Mouse (Mus musculus) E14TG2a.4 (cell line): ENCODE data around the gene Uap1l1.

ENCODE experiments used
- H3K27me3 ChIP-seq: 2 replicates; pipeline ENCODE4 v1.6.1; 2014; ENCODE audit warnings: low read length, control low read depth; ENCODE audit not compliant: insufficient read depth
- H3K36me3 ChIP-seq: 2 replicates; pipeline ENCODE4 v1.6.1; 2014; ENCODE audit warnings: low read length, control low read depth; ENCODE audit not compliant: insufficient read depth
- H3K4me1 ChIP-seq: replicated peaks from 2 replicates; pipeline ENCODE4 v1.6.1; 2014; ENCODE audit warnings: low read depth, low read length, control low read depth
- H3K4me3 ChIP-seq: replicated peaks from 2 replicates; pipeline ENCODE4 v1.5.1; 2014; ENCODE audit warnings: mild to moderate bottlenecking, low read length
- H3K9me3 ChIP-seq: 2 replicates; pipeline ENCODE4 v1.6.1; 2014; ENCODE audit warnings: low read length, control low read depth
- CTCF ChIP-seq: conservative IDR thresholded peaks from 2 replicates; pipeline ENCODE4 v1.5.1; 2014; ENCODE audit warnings: low read length
- NANOG ChIP-seq: IDR thresholded peaks from 2 replicates; pipeline ENCODE4 v1.6.1; 2014; ENCODE audit warnings: borderline replicate concordance, low read length, mixed read lengths
- POU5F1 ChIP-seq: IDR thresholded peaks from 2 replicates; pipeline ENCODE4 v1.6.1; 2014; ENCODE audit warnings: low read length, borderline replicate concordance

The Uap1l1 gene

GRCm38 (mm10) chr2:25356208-25357079 is 9.0 kb downstream of the Uap1l1 start, which contains the start of gene Dpp7:
Gene Dpp7 (minus strand): TSS chr2:25356359.
- TF ChIP-seq NANOG (no peak), POU5F1 (no peak), CTCF (no peak)
- H3K9me3 ChIP-seq = no peaks in the 10 kb centered on the region
- H3K4me1 ChIP-seq = peaks cover 35% of the 10 kb centered on the region
- H3K36me3 ChIP-seq = peaks cover 63% of the 10 kb centered on the region
- H3K4me3 ChIP-seq = peak within 1 kb of the TSS; percentile 94
- no peaks in the 10 kb centered on the region for H3K27me3 ChIP-seq

DNA sequence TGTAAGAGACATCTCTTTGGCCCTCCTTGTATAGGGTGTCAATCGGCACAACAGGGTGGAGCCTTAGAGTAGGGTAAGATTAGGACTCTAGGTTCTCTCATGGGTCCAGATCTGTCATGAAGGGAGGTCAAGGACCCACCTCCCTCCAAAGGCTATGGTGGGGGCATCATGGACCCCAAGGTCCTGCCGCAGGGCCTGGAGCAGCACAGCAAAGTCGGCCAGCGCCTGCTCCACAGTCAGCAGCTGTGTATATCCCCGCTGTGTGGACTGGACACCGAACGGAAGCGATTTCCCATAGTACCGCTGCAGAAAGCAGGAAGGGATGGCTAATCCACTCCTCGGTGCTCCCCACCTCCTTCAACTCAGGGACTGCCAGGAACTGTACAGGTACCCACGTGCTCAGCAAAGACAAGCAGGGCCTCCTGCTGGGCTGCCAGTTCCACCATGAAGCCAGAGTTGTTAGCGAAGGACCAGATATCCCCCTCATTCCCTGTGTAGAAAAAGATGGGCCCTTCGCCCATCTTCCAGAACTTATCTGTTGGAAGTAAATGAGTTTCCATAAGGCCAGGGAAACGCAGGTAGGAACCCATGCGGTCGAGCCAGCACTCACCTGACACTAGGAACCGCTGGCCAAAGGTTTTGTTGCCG is 9.9 kb downstream of the Uap1l1 start:
- peak overlapping the region; percentile 94 for H3K4me3 ChIP-seq
- TF ChIP-seq NANOG (no peak), CTCF (no peak), POU5F1 (no peak)
- no peaks in the 10 kb centered on the region for H3K9me3 ChIP-seq
- no peaks in the 10 kb centered on the region for H3K27me3 ChIP-seq
- peaks cover 35% of the 10 kb centered on the region for H3K4me1 ChIP-seq
- H3K36me3 ChIP-seq = peaks cover 63% of the 10 kb centered on the region

- H3K9me3 ChIP-seq = no peaks in the 10 kb centered on the region
- H3K4me1 ChIP-seq = peaks cover 35% of the 10 kb centered on the region
- peak overlapping the region; percentile 94; the same call in 1 of the 2 replicates for H3K4me3 ChIP-seq
- peaks cover 64% of the 10 kb centered on the region for H3K36me3 ChIP-seq
- no peaks in the 10 kb centered on the region for H3K27me3 ChIP-seq
- TF ChIP-seq NANOG = no peak
- no peak for TF ChIP-seq POU5F1
- TF ChIP-seq CTCF = no peak
Measured at GRCm38 (mm10) chr2:25354211-25354610, 11.3 kb downstream of the Uap1l1 start.

GRCm38 (mm10) chr2:25350701-25351100 is 14.8 kb downstream of the Uap1l1 start:
- Histone ChIP-seq H3K4me3 (no peak overlapping the region), H3K9me3 (no peaks in the 10 kb centered on the region), H3K4me1 (peaks cover 24% of the 10 kb centered on the region), H3K36me3 (peaks cover 99% of the 10 kb centered on the region), H3K27me3 (no peaks in the 10 kb centered on the region)
- TF ChIP-seq CTCF = no peak
- no peak for TF ChIP-seq POU5F1
- TF ChIP-seq NANOG = no peak

- H3K4me1 ChIP-seq = peaks cover 12% of the 10 kb centered on the region
- no peak overlapping the region for H3K4me3 ChIP-seq
- peaks cover 99% of the 10 kb centered on the region for H3K36me3 ChIP-seq
- no peaks in the 10 kb centered on the region for H3K9me3 ChIP-seq
- no peak for TF ChIP-seq NANOG
- no peak for TF ChIP-seq POU5F1
- TF ChIP-seq CTCF = no peak
- H3K27me3 ChIP-seq = no peaks in the 10 kb centered on the region
Measured at GRCm38 (mm10) chr2:25349499-25349898, 16.0 kb downstream of the Uap1l1 start.

- Histone ChIP-seq H3K4me1 (peaks cover 3% of the 10 kb centered on the region; the same call in 1 of the 2 replicates), H3K36me3 (peaks cover 99% of the 10 kb centered on the region), H3K4me3 (no peak overlapping the region), H3K27me3 (no peaks in the 10 kb centered on the region), H3K9me3 (no peaks in the 10 kb centered on the region)
- TF ChIP-seq CTCF (no peak), POU5F1 (no peak), NANOG (no peak)
Measured at GRCm38 (mm10) chr2:25348162-25348561, 17.3 kb downstream of the Uap1l1 start.

DNA sequence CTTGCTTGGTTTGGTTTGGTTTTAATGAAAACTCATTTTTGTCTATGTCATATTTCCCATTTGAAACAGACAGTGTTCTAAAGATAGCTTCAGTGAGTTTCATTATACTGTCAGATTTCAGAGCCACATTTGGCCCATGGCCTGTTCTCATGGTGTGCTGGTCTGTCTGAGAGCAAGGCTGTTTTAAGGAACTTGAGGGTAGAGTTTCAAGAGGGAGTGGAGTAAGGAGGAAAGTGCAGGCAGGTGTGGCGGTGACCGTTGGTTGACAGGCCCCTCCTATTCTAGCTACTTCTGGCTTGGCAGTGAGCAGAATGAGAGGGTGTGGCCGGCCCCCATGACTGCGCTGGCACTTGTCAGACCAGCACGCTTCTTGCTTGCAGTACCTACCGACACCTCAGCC is 27.2 kb downstream of the Uap1l1 start:
- TF ChIP-seq CTCF = no peak
- TF ChIP-seq NANOG = no peak
- TF ChIP-seq POU5F1 = no peak
- peaks cover 23% of the 10 kb centered on the region for H3K4me1 ChIP-seq
- no peaks in the 10 kb centered on the region for H3K27me3 ChIP-seq
- no peak overlapping the region for H3K4me3 ChIP-seq
- no peaks in the 10 kb centered on the region for H3K9me3 ChIP-seq
- H3K36me3 ChIP-seq = peaks cover 92% of the 10 kb centered on the region

DNA sequence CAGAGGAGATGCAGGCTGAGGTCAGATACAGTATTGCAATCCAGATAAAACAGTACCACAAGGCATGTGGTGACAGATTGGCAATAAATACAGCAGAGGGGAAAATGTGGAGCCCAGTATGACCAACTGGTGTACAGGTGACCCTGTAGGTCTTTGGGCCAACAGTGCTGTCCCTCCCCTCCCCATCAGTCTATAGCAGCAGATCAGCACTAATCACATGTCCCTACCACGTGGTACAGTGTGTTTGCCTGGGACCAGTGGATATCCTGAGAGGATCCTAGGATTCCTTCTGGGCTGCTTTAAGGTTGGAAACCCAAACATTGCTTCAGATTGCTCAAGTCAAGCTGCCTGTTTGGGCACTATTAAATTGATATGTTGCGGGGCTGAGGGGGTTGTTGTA is 31.9 kb downstream of the Uap1l1 start:
- H3K27me3 ChIP-seq = no peaks in the 10 kb centered on the region
- H3K9me3 ChIP-seq = no peaks in the 10 kb centered on the region
- peaks cover 37% of the 10 kb centered on the region for H3K4me1 ChIP-seq
- H3K36me3 ChIP-seq = peaks cover 53% of the 10 kb centered on the region
- peak overlapping the region; percentile 100 for H3K4me3 ChIP-seq
- TF ChIP-seq CTCF (no peak), NANOG (no peak), POU5F1 (no peak)

GRCm38 (mm10) chr2:25332286-25333160 is 33.0 kb downstream of the Uap1l1 start, which contains the start of gene Man1b1:
Gene Man1b1 (plus strand): TSS chr2:25332338.
- no peak for TF ChIP-seq POU5F1
- TF ChIP-seq NANOG = no peak
- TF ChIP-seq CTCF = no peak
- peaks cover 35% of the 10 kb centered on the region for H3K4me1 ChIP-seq
- H3K36me3 ChIP-seq = peaks cover 42% of the 10 kb centered on the region
- no peaks in the 10 kb centered on the region for H3K27me3 ChIP-seq
- H3K4me3 ChIP-seq = peak within 1 kb of the TSS; percentile 100
- H3K9me3 ChIP-seq = no peaks in the 10 kb centered on the region
